Mouse (Mus musculus) T-helper 2 cell (primary cell): ENCODE measurements at regions not wholly inside any gene's neighbourhood (a gene's known extent, or its start where the extent isn't known, plus 50 kb on each side); places are given as distances from the start of the nearest gene placed in this dataset.

Experiments
- in situ Hi-C: fragments of 300-600 bp; cut with MboI, MseI; formaldehyde crosslinking; loops from one replicate; pipeline ENCODE4 v1.15.1; 2025; ENCODE audit warnings: high pct_unique_total_duplicates

GRCm38 (mm10) chr12:59312703-59313102, 93.2 kb upstream of the Fbxo33 start:
- in situ Hi-C loops: no loop called here

DNA sequence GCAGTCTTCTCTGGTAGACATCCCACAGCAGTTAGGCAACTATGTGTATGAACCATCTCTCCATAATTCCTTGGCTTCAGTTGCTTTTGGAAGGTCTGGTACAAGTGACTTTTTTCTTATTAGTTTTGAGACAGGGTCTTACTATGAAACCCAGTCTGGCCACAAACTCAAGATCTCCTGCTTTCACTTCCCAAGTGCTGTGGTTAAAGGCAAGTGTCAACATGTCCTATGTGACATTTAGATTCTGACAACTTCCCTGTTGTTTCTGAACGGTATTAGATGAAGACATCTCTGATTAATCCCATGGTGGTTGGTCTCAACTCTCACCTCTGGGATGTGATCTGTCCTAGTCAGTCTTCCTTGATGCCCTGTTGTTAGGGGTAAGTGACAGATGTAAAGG, 88.4 kb upstream of the Fbxo33 start:
- in situ Hi-C loops: no loop called here

- in situ Hi-C loops: no loop called here
These were observed 85.0 kb upstream of the Fbxo33 start for GRCm38 (mm10) chr12:59304522-59304921.
